Mouse (Mus musculus): ENCODE measurements around the gene Sult3a2.
"Not testable (repeated sequence)": the region's sequence is repeated elsewhere in the genome, so short reads cannot be mapped to it uniquely, and the experiment has no call there.

GRCm38 (mm10) chr10:33797221-33797949 lies 10.9 kb upstream of the Sult3a2 start:
- not testable (repeated sequence) for TF ChIP-seq POLR2A, CTCF (IDR thresholded peaks at IDR 0.05; ENCODE audit: insufficient read depth, low read depth, low read length)
